Mouse (Mus musculus): ENCODE data around the gene Gsc.
"Not testable (repeated sequence)": the region's sequence is repeated elsewhere in the genome, so short reads cannot be mapped to it uniquely, and the experiment has no call there.

Gene Gsc

DNA sequence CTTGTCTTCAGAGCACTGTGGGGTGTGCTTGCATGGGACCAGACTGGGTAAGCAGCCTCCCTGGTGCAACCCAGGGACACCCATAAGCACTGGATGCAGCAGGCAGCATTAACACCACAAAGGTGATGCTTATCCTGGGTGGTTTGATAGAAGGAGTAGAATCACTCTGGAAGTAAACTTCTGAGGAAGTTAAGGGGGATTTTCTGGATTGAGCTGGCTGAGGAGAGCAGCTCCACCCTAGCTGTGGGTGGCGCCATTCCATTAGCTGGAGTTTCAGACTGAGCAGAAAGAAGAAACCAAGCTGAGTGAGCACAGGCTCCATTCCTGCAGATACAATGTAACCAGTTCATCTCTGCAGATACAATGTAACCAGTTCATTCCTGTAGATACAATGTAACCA is 20.1 kb downstream of the Gsc start:
- DNase-seq, result no peak

DNA sequence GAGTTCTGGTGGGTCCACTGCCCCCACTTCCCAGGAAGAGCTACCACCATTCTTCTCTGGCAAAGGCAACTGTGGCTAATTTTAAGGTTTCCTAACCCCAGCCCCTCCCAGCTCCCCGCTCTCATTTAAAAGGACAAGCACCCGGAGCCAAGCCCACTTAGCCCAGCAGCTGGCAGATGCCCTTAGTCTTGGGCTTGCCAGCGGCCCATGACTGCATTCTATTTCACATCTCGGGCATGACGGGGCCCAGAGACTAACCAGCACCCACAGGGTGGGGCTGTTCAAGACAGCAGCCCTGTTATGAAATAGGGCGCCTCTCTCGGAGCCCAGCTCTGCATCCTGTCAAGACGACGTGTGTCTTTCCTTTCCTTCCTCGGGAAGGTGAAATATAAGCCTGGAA is 22.9 kb downstream of the Gsc start:
- no peak for DNase-seq

DNA sequence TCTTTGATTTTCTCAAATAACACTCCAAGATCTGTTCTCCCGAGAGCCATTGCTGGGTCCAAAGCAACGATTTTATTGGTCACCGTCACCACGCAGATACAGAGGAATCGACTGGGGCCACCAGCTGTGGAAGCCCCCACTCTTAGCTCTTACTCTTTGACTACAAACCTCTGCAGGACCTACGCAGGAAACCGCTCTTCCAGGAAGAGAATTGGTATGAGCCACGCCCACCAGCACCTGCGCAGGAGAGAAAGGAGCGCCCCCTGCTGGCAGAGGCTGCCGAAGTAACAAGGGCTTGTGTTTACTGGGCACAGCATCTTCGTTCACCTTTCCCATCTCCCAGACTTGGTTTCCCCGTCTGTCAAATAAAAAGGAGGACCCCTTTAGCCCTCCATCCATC is 25.0 kb downstream of the Gsc start:
- peak; percentile 64 for DNase-seq

DNA sequence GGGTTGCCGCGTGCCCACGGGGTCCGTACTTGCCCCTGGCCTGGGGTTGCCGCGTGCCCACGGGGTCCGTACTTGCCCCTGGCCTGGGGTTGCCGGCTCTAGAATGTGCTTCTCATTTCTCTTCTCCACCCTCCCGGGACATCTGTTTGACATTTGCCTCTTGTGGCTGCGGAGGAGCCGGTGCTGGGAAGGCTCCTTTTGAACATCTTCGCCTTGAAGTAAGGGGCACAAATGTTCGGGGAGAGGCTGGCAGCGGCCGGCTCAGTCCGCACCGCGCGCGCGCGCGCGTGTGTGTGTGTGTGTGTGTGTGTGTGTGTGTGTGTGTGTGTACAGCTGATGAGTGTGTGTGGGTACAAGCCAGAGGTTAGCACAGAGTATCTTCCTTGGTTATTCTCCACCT is 26.1 kb downstream of the Gsc start:
- not testable (repeated sequence) for DNase-seq

DNA sequence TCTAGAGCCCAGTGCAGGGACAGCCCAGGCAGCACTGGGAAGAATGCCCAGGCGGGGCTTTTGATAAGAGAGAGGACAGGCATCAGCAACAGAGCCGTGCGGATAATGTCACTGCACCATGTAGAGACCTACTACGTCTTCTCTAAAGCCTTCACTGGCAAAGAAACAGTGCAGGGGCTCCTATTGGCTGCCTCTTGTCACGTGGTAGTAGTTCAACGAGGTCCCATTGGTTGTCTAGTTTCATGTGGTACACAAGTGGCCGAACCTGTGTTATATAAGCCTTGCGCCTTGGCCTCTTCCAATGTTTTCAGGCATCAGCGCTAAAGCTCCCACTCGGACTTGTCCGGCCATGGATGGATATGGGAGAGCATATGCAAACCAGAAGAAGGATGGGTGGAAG is 29.4 kb downstream of the Gsc start:
- DNase-seq, result no peak

DNA sequence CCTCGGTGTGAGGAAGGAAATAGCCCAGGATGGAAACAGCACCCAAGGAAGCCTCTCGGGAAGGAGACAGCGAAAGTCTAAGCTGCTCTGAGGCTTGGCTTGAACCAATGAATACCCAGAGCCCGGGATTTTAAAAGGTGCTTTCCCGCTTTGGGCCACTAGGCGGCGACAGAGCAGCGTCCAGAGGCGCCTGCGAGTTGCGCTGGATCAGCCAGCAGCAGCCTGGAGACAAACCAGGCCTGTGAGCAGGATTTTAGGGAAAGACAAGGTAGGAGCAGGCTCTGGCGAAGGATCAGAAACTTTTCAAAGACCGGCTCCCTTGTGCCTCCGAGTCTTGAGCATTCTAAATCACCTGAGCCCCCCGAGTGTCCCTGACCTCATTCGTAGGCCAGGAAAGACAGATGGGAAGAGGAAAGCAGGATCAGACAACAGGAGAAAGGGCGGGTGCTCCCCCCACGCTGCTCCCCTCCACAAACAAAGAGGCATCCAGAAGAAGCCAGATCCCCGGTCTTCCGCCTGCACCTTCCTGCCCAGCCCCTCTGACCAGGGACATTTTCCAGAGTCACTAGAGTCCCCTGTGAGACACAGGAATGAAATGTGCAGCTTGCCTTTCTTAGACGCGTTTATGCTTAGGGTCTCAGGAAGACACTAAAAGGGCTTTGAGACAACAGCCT is 32.9 kb downstream of the Gsc start:
- peak; percentile 71 for DNase-seq

DNA sequence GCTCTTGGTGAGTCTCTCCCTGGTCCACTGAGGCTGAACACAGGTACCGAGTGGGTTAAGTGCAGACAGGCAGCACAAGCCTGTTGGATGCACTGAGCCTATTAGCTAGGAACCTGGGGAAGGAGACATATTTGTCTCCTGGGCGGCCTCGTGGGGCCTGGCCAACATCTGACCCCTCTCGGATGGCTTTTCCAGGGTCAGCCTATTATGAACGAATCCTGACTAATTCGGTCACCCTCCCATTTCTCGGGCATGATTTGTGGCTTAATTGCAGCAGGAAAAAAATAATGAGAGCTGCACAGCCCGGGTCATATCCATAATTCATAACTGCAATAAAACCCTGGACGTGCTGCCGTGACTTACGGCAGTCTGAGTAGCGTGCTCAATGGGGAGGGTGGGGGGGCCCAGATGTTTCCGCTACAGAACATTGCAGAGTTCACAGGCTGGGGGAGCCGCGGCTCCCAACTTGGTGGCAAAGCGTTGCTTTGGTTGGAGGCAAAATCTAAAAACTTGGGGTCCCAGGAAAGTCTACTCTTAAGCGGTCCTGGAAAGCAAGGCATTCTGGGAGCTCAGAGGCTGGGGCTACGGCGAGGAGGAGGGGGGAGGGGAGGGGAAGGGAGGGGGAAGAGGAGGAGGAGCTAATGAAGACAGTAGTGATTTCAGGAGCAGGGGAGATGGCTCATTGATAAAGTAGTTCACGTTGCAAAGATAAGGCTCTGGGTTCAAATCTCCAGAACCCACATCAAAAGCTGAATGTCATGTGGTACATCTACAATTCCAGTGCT is 39.0 kb downstream of the Gsc start:
- no peak for DNase-seq

DNA sequence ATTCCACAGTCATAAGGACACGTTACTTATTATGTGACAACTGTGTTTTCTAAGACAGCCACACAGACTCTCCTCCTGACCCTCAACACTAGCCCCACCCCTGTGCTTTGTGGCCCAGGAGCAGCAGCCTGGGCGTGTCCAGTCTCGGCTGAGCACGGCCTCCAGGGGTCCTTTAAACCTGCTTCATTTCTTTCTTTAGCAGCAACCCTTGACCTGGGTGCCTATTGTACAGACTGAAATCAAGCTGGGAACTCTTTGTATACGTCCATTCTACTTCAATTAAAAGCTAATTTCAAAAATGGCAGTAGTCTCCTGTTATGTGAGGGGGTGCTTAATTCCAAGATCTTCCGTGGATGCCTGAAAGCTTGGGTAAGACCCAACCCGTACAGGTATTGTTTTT is 39.9 kb downstream of the Gsc start:
- no peak for DNase-seq

DNA sequence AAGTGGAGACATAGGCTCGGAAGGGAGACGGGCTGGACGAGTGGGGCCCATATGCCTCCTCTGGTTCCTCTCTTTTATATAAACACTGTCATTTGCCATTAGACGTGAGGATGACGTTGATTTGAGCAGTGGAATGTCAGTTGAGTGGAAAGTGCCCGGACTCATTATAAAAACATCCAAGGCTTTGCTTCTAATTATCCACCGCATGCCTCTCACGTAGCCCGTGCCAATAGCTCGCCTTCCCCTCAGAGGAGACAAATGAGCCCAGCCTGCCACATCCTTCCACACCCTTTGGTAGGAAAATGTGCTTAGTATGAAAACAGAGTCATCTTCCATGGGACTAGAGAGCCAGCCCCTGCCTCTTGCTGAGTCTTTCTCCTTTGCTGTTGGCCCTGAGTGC is 41.8 kb downstream of the Gsc start:
- no peak for DNase-seq

DNA sequence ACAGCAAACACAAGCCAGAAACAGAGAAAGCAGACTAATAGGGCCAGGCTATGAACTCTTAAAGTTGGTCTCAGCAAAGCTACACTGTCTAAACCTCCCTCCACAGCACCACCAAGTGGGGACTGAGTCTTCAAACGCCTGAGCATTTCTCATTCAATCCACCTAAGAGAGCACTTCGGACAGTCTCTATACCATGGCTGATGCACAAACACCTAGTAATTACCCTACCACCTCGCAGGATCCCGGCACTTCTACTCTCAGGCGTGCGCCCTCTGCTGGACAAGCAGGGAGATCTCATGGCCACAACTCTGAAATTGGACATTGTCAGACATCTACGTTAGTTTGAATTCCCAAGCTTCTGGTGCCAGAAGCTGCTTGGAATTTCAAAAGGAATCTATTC is 46.2 kb downstream of the Gsc start:
- DNase-seq, result peak; percentile 38

DNA sequence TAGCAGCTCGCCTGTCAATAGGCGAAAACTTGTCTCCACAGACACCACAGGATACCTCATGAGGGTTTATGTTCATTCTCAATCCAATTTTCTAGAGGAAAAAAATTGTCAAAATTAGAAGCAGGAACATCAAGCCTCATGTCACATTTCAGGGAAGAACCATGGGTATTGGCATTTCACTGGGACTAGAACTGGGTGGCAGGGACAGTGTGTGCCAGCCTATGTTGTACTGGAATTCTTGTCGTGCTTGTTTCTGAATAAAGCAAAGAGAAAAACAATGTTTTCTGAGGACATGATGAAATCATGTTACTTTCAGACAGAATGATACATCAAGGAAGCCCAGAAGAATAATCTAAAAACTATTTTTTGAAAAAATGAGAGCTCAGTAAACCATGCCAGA is 47.5 kb downstream of the Gsc start:
- no peak for DNase-seq

DNA sequence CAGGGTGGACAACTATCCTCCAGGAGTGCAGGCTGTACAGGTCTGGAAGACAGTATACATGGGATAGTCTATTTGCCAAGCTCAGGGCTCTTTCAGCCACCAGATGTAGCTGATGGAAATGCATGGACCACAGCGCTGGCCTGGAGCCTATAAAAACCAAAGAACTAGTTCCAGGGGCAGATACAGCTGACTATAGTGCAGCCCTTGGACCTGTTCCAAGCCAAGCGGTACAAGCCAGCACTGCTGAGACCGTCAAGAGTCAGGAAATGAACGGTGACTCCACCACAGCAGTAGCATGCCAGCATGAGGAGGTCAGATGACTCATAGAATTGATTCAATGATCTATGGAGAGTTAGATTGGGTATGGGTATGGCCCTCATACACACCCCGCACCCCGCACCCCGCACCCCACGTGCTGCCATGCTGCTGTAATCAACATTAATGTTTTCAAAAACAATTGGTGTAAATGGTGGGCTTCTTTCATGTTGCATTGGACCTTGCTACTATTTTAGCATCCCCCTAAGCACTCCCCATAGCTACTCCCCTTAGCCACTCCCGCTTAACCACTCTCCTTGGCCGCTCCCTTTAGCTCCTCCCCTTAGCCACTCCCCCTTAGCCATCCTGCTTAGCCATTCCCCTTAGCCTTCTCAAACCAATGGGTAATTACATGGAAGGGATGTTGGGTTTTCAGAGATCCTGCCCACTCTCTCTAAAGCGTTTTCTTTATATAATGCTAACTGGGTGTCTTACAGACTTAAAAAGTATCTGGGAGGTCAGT is 50.3 kb downstream of the Gsc start:
- DNase-seq, result no peak
